ENCODE assay signal across 7 mouse cellular contexts in the genomic region with DNA sequence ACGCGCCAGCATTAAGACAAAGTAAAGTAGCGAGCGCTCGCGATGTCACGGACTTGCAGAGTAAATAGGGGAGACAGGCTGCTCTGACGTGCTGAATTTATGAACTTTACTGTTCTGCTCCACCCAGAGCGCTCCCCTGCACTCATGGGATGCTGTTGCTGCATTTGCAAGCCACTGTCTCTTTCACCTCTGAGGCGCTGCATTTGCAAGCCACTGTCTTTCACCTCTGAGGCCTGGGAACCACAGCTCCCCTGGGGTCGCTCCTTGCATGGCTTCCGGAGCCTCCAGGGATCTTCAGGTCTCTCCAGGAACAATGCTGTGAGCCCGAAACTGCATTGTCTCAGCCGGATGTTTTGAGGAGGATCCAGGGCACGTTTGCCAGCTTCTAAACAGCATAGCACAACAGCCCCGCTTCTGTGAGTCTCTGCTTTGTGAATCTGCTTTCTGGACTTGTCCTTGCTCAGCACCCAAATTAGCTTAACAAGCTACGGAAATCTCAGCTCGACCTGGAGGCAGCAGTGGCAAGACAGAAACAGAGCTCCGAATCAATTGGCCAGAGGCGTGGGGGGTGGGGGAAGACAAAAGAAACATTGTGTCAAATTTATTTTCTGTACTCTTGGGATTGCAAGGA.
DNase-seq lines count a peak whose midpoint lies in the region; ATAC-seq and TF ChIP-seq lines count a peak whose summit lies in the region.

No protein-coding gene starts in this region.

- peak overlapping the region; percentile 89 for H3K4me2 ChIP-seq in forebrain, postnatal 0 days (ENCODE audit: low read depth)
- H3K4me2 ChIP-seq in hindbrain, postnatal 0 days (ENCODE audit: low read depth, low read length): peak overlapping the region; percentile 70
- H3K4me2 ChIP-seq in limb, embryonic 14.5 days (replicated peaks; ENCODE audit: low read depth, low read length, severe bottlenecking): peak overlapping the region; percentile 73
- H3K4me2 ChIP-seq in neural tube, embryonic 12.5 days (replicated peaks): peak overlapping the region; percentile 83

- peak overlapping the region; percentile 43 for H3K4me3 ChIP-seq in forebrain, postnatal 0 days (ENCODE audit: low read depth, low read length)
- peak overlapping the region; percentile 44 for H3K4me3 ChIP-seq in hindbrain, postnatal 0 days (ENCODE audit: low read length)
- H3K4me3 ChIP-seq in limb, embryonic 14.5 days (replicated peaks; ENCODE audit: low read length): peak overlapping the region; percentile 28
- peak overlapping the region; percentile 42 for H3K4me3 ChIP-seq in neural tube, embryonic 12.5 days

- DNase-seq in Muller cell, postnatal 12 days (ENCODE audit: inconsistent ontology term): peak; percentile 47
- DNase-seq in forebrain, postnatal 0 days: peak; percentile 72
- peak; percentile 65 for DNase-seq in hindbrain, postnatal 0 days (ENCODE audit: low spot score)
- no peak for DNase-seq in limb, embryonic 14.5 days (ENCODE audit: low spot score)
- DNase-seq in thymus, postnatal 36 days: no peak

- no peaks in the 10 kb centered on the region for H3K9me3 ChIP-seq in forebrain, postnatal 0 days (ENCODE audit: low read length)
- no peaks in the 10 kb centered on the region for H3K9me3 ChIP-seq in hindbrain, postnatal 0 days (ENCODE audit: low read length)
- H3K9me3 ChIP-seq in limb, embryonic 14.5 days (ENCODE audit: control insufficient read depth, low read length): no peaks in the 10 kb centered on the region
- no peaks in the 10 kb centered on the region for H3K9me3 ChIP-seq in neural tube, embryonic 12.5 days

- TF ChIP-seq POLR2A in limb, embryonic 14.5 days (IDR thresholded peaks at IDR 0.05; ENCODE audit: borderline replicate concordance, extremely low read depth, insufficient read depth, insufficient read length): no peak

- no peaks in the 10 kb centered on the region for H3K36me3 ChIP-seq in forebrain, postnatal 0 days (ENCODE audit: insufficient read depth)
- no peaks in the 10 kb centered on the region for H3K36me3 ChIP-seq in hindbrain, postnatal 0 days (ENCODE audit: insufficient read depth, low read length)
- H3K36me3 ChIP-seq in limb, embryonic 14.5 days (ENCODE audit: control insufficient read depth, insufficient read depth, low read length): no peaks in the 10 kb centered on the region
- H3K36me3 ChIP-seq in neural tube, embryonic 12.5 days: no peaks in the 10 kb centered on the region

- ATAC-seq in cerebellum, adult (ENCODE audit: insufficient number of reproducible peaks, low FRiP score, low TSS enrichment): peak; percentile 23; the same call in 1 of the 2 replicates
- peak; percentile 49 for ATAC-seq in forebrain, postnatal 0 days
- peak; percentile 60 for ATAC-seq in hindbrain, postnatal 0 days
- ATAC-seq in limb, embryonic 14.5 days (ENCODE audit: low FRiP score, low read depth): no peak
- peak; percentile 64 for ATAC-seq in neural tube, embryonic 12.5 days (ENCODE audit: low FRiP score, low read depth)

- H3K27me3 ChIP-seq in forebrain, postnatal 0 days (ENCODE audit: insufficient read depth, low read length): no peaks in the 10 kb centered on the region; the same call in 1 of the 2 replicates
- H3K27me3 ChIP-seq in hindbrain, postnatal 0 days (ENCODE audit: insufficient read depth, low read length): no peaks in the 10 kb centered on the region
- no peaks in the 10 kb centered on the region for H3K27me3 ChIP-seq in limb, embryonic 14.5 days (ENCODE audit: control insufficient read depth, insufficient read depth, low read length)
- no peaks in the 10 kb centered on the region for H3K27me3 ChIP-seq in neural tube, embryonic 12.5 days (replicated peaks)

- WGBS in forebrain, postnatal 0 days: 2% methylated on average over 20 of the region's 20 CpGs
- under 1% methylated on average over 20 of the region's 20 CpGs for WGBS in hindbrain, postnatal 0 days
- WGBS in limb, embryonic 14.5 days: 1% methylated on average over 20 of the region's 20 CpGs
- under 1% methylated on average over 20 of the region's 20 CpGs for WGBS in neural tube, embryonic 12.5 days

- H3K4me1 ChIP-seq in forebrain, postnatal 0 days (ENCODE audit: insufficient read depth): 0 out of 2 replicates have a peak, but pooled peaks cover 3% of the 10 kb centered on the region
- H3K4me1 ChIP-seq in hindbrain, postnatal 0 days (ENCODE audit: insufficient read depth, low read length): 0 out of 2 replicates have a peak, but pooled peaks cover 2% of the 10 kb centered on the region
- H3K4me1 ChIP-seq in limb, embryonic 14.5 days (ENCODE audit: control insufficient read depth, insufficient read depth, low read length): peaks cover 10% of the 10 kb centered on the region
- H3K4me1 ChIP-seq in neural tube, embryonic 12.5 days: peaks cover 11% of the 10 kb centered on the region; the same call in 1 of the 2 replicates

- no peak for TF ChIP-seq CTCF in forebrain, postnatal 0 days (IDR thresholded peaks at IDR 0.05; ENCODE audit: low read depth)
- TF ChIP-seq CTCF in hindbrain, postnatal 0 days (IDR thresholded peaks at IDR 0.05; ENCODE audit: low read depth): no peak

- H3K9ac ChIP-seq in forebrain, postnatal 0 days: peak overlapping the region; percentile 67
- peak overlapping the region; percentile 56 for H3K9ac ChIP-seq in hindbrain, postnatal 0 days (replicated peaks; ENCODE audit: low read length)
- peak overlapping the region; percentile 41 for H3K9ac ChIP-seq in limb, embryonic 14.5 days (ENCODE audit: low read depth, low read length, severe bottlenecking)
- peak overlapping the region; percentile 67 for H3K9ac ChIP-seq in neural tube, embryonic 12.5 days

- H3K27ac ChIP-seq in forebrain, postnatal 0 days (ENCODE audit: low read depth, low read length): peak overlapping the region; percentile 88
- peak overlapping the region; percentile 93 for H3K27ac ChIP-seq in hindbrain, postnatal 0 days
- H3K27ac ChIP-seq in limb, embryonic 14.5 days (replicated peaks; ENCODE audit: low read depth, low read length): no peak overlapping the region
- H3K27ac ChIP-seq in neural tube, embryonic 12.5 days: peak overlapping the region; percentile 83

Comparison
In these comparisons a context has a peak if more than half of its experiments do, and no peak if none do; other contexts are left out.
1. DNase-seq: peak in Muller cell, postnatal 12 days (single experiment), forebrain, postnatal 0 days (single experiment) and hindbrain, postnatal 0 days (single experiment); none in limb, embryonic 14.5 days (single experiment) and thymus, postnatal 36 days (0 of 2).
2. Peak in every context shown above with its lines, with median percentiles within 50 percentile points of each other: H3K4me2 ChIP-seq, H3K4me3 ChIP-seq and H3K9ac ChIP-seq.